Mouse (Mus musculus) embryo, embryonic 10 days (tissue): ENCODE measurements around the gene Rinl.
A peak's percentile ranks its signal among the peaks of the same experiment; 100 is the strongest.

ENCODE experiments used
- DNase-seq: peaks from one replicate; pipeline ENCODE4 v3.0.0-alpha.2; 2015; ENCODE audit warnings: low spot score

Rinl gene

DNA sequence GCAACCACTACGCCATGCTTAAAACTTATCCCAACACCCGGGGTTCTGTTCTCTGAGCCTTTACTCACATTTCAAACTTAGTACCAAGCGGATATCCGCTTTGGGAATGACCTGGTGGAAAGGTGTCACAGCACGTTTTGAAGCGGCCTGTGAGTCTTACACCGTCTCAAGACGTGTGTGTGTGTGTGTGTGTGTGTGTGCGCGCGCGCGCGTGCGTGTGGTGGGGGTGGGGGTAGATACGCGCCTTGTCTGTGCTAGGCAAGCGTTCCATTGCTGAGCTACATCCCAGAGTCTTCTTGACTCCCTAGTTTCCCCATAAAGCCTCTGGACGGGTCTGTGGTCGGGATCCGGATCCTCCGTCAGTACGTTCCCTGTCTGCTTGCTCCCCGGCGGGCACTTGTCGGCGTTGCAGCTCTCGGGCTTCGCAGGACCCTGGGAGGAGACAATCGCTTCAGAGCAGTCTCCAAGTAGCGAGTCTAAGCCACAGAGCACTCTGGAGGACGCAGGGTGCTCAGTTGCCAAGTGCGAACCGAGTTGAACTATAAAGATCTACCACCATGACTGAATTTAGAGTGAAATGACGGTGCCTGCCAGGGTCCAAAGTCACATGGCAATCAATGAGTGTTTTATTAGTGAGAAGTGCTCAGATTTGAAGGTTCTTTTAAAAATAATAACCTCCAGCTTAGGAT, 20.8 kb downstream of the Rinl start:
- DNase-seq: peak; percentile 74

DNA sequence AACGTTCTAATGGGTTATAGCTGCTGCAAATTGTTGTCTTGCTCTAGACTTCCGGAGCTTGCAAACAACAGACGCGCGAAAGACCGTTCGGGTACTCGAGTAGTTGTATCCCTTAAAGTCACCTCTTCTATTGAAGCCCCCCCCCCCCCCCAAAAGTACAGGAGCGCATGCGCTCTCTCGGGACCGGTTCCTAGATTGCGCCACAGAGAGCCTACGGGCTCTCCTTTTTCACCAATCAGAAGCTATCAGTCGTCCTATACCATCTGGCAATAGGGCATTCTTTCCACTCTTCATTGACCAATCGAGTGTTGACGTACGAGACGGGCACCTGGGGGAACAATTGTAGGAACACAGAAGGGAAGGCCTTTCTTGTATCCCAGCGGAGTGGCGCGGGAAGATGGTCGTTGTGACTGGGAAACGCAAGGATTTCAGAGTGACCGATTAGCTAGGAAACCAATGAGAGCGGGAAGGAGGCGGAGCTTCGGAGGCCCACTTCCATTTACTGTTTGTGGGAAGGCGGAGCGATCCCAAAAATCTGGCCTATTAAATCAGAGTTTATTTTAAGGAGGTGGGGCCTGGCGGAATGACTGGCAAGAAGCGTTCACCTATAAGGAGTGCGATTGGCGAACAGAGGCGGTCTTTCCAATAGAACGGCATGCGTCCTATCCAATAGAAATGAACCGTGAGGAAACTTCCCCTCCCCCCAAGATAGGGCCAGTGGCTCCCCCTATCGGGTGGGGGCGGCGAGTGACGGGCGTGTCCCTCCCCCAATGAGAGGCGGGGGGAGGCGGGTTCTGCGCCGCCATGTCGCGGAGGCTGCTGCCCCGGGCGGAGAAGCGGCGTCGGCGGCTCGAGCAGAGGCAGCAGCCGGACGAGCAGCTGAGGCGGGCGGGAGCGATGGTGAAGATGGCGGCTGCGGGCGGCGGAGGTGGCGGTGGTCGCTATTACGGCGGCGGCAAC, 21.6 kb downstream of the Rinl start:
- DNase-seq: peak; percentile 99

DNA sequence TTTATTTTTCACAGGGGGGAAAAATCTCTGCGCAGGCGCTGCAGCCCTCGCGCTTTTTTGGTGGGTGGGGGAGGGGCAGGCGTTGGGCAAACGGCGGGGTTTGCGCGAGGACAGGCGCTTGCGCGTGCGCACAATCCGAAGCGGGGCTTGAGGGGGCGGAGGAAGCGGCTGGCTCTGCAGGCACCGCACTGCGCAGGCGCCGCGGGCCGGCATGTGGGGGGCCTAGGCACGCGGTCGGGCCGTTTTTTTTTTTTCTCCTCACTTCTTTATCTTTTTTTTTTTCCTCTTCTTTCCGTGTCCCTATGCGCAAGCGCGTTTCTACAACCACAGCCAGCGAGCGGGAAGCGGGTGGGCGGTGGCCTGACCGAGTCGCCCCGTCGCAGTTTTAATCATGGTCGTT, 22.5 kb downstream of the Rinl start:
- peak; percentile 95 for DNase-seq

DNA sequence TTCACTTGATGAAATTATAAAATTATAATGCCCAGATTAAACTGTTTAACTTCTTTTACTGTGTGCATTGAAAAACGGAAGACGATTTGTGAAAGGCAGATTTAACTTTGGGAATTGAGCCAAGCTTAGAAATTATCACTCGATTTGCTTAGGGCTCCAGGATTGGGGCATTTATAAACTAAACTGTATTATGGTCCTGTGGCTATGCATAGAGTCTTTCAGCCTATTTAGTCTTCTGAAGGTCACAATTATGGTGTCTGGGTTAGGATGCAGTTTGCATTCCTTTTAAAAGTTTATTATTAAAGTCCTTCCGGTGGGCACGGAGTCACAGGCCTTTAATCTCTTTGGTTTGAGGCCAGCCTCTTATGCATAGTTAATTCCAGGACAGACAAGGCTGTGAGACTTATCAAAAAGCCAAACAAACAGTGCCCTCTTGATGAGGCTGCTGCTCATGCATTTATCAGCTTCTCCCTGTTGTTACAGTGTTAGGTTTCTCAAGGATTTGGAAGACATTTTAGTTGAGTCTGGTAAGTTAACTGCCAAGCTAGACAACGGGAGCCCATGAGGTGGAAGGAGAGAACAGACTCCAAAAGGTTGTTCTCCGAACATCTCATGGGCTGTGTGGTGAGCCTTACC, 23.0 kb downstream of the Rinl start:
- DNase-seq: no peak

DNA sequence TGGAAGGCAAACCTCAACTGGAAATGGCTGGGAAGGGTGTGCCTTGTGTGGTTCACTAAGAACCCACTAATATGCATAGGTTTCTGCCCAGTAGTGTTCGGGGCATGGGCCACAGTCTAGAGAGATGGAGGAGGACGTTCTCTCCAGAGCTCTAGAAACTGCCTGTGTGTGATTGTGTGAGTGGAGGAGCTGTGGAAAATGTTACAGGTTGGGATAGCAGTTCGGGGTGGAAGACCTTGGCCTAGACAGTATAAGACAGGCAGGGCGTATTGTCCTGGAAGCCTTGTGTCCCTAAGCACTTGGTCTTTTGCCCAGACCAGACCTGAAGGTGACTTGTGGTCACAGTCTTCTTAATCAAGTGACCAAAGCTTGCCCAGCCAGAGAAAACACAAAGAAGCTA, 23.7 kb downstream of the Rinl start:
- DNase-seq: no peak

DNA sequence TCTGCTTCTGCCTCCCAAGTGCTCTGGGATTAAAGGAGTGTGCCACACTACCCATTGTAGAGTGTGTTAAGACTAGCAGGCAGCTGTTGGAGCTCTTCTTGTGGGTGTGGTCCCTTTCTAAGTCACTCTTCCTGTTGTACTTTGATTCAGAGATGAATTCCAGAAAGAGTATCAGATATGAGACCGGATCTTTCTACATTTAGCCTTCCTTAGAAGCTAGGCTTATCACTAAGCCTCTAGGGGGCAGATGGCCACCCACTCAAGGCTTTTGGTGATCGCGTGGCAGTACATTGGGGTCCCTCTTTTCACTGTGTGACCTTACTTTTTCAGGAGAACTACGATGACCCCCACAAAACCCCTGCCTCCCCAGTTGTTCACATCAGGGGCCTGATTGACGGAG, 24.2 kb downstream of the Rinl start:
- DNase-seq: no peak

DNA sequence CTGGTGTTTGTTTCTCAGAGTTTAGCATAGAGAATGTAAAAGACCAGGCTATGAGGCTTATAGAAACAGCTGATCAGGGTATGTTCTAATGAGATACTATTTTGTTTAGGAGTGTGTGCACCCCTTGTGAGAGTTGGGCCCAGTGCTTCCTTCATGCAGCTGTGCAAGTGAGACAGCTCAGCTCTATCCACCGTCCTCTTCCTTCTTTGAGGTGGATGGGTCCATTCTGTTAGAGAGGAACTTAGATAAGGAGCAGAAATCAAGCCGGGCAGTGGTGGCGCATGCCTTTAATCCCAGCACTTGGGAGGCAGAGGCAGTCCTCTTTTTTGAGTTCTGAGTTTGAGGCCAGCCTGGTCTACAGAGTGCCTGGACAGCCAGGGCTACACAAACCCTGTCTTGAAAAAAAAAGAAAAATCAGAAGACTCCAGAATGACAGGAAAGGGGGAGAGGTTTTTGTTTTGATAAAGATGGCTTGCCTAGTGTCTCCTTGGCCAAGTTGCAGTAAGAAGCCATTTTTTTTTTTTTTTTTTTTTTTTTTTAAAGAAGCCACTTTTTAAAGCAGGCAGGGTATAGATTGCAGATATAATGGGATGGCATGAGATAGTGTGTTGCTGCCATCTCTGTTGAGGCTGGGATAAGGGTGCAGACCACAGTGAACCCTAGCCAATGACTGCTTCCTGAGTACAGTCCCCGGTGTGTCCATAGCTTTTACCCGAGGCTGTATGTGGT, 25.7 kb downstream of the Rinl start:
- no peak for DNase-seq

DNA sequence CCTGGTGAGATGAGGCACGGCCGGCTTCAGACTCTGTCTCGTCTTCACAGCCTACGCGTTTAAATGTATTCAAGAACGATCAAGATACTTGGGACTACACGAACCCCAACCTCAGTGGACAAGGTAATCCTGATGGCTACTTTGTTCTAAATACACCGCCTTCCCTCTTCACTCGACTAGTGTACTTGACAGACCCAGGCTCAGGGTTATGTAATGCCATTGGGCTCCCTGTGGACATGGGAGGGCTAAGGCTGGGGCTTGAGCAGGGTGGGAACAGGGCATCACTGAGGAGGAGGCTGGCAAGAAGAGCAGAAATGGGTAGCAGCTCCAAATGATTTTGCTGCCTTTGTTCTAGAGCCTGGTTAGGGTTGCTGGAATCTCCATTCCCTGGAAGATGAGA, 26.5 kb downstream of the Rinl start:
- DNase-seq: no peak

DNA sequence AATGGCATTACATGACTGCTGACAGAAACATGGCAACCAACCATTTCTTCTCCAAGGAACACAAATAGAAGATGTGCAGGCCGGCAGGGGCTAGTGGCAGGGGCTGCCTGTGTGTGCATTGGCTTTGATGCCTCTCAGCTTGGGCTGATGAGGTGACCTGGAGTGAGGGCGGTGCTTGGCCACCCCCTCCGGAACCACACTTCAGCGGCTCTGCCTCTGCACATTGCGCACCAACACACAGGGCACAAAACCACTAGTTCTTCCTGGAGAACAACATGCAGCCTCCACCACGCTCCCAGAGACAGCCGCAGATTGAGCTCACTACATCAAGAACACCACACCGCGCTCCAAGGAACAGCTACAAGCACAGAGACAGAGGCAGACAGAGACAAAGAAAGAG, 27.4 kb downstream of the Rinl start:
- DNase-seq: peak; percentile 8

DNA sequence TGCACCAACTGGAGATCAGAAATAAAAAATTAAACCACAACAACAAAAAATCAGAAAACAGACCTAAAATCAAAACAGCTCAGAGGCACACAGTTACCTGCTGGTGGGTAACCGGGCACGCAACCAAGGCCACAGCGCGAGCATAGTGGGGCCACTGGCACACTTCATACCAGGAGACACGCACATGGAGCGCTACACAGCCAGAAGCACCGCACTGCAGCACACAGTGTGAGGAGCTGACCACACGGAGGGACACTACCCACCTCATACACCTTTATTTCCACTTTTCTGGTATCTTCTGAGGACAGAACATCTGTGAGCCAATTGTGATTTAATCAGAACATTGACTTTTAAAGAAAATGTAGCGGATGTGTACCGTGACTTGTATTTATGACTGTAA, 28.2 kb downstream of the Rinl start:
- DNase-seq: peak; percentile 9

DNA sequence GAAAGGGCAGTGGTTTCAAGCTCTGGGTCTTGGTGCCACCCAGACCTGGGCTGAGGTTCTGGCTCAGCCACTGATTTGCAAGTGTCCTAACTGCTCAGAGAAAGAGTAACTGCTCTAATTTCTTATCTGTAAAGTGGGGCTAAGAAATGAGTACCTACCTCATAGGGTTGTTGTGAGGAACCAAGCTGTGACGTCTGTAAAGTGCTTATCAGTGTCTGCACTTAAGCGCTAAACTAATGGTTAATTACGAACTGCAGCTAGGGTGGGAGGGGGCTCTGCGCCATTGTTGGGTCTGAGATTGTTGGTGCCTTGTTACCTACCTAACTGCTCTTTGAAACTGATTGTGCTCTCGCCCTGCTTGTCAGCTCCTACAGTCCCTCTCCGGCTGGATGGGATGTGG, 28.8 kb downstream of the Rinl start:
- DNase-seq: peak; percentile 24

DNA sequence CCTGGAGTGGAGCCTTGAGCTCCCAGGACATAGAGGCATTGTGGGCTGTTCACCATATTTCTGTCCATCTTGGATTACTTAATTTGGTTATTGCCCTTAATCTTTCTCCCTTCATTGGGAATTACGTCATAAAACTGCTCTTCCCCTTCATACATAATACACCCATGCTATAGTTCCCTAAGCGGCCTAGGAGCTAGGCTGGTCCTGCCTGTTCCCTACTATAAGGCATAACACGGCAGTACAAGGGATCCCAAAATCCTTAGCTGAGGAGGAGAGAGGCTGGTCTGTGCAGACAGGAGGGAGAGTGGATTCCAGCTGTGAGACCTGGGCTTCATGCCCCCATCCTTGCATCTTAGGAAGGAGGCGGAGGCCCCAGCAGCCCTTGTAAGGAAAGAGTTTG, 29.2 kb downstream of the Rinl start:
- DNase-seq: no peak

DNA sequence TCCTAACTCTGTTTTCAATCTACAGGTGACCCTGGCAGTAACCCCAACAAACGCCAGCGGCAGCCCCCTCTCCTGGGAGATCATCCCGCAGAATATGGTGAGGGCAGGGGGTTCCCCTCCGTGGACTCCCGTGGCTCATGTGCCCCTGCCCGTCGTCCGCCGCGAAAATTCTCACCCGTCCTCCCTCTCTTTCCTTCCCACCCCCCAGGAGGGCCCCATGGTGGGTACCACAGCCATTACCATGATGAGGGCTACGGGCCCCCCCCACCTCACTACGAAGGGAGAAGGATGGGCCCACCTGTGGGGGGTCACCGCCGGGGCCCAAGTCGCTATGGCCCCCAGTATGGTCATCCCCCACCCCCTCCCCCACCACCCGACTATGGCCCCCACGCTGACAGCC, 29.7 kb downstream of the Rinl start:
- no peak for DNase-seq

DNA sequence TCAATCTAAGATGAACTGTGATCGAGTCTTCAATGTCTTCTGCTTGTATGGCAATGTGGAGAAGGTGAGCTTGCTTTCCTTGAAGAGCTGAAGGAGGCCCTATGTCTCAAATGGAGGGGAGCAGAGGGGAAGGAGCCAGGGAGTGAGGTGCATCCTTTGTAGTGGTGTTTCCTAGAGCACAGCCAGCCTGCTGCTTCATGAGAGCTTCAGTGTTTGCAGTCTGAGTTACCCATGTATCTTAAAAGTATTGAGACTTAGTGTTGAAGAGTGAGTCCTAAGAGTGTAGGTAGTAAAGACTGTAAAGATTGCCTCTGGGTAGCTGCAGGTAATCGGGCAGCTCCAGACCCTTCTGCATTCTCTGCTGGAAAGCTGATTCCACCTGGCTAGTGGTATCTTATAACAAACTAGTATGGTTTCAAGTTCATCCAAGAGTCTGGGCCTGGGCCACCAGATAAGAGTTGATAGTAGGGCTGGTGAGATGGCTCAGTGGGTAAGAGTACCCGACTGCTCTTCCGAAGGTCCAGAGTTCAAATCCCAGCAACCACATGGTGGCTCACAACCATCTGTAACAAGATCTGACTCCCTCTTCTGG, 30.2 kb downstream of the Rinl start:
- DNase-seq: no peak

DNA sequence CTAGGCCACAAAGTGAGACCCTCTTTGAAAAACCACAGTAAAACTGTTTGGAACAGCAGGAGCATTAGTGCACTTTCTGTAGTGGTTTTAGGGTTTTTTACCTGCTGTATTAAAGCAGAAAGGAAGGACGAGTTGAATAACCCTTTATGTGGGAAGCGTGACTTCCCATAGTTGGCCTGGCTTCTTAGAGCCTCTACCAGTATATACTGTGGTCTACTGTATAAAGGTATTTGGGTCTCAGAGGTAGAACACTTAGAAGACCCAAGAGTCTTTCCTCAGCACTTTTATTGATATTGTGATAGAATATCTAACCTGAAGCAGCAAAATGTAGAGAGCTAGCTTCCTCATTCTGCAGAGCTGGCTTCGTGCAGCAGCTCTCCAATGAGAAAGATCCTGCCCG, 30.8 kb downstream of the Rinl start:
- no peak for DNase-seq

DNA sequence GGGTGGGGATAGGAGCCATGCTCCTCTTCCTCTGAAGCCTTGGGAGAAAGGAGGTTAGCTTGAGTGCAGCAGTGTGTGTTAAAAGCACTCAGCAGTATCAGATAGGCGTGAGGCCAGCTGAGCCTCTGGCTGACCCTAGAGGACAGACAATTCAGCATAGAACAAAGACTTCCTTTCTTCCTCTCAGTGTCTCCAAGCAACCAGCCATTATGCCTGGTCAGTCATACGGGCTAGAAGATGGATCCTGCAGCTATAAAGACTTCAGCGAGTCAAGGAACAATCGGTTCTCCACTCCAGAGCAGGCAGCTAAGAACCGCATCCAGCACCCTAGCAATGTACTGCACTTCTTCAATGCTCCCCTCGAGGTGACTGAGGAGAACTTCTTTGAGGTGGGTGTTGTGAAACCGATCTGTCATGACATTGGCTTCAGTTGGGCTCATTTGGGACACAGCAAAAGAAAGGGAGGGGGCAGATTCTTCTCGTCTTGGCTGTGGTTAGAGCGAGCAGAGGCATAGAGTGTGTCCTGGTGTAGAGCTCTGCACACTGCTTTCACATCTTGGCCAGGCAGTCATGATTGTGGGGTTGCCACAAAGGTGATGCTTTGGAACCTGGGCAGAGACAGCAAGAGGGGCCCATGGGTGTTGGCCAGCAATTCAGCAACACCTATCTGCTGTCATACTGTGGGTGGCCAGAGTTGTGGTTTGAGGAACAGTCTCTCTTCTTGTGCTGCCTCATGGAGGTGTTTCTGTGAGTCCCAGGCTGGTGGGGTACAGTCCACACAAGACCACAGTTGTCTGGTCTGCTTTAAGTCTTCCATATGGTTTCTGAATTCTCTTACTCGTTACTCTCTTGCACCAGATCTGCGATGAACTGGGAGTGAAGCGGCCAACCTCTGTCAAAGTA, 31.8 kb downstream of the Rinl start:
- DNase-seq: peak; percentile 80

DNA sequence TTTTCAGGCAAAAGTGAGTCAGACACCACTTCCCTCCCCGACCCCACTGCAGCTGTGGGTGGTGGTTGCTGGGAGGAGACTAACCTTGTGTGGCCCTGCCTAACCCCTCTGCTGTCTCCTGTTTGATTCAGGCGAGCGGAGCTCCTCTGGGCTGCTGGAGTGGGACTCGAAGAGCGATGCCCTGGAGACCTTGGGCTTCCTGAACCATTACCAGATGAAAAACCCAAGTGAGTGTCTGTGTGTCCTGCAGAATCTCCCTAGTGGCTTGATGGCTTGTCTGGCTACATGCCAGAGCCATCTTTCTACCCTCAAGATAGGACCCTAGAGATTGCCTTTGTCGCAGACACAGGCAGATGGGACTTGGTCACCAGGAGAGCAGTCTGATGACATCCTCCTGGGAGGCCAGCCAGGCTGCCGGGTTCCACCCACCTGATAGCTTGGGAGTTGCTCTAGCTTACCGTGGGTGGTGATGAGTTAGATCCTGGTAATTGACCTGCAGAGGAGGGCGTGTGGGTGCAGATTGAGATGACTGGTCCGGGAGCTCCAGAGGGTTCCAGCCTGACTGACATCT, 32.6 kb downstream of the Rinl start:
- DNase-seq: no peak

DNA sequence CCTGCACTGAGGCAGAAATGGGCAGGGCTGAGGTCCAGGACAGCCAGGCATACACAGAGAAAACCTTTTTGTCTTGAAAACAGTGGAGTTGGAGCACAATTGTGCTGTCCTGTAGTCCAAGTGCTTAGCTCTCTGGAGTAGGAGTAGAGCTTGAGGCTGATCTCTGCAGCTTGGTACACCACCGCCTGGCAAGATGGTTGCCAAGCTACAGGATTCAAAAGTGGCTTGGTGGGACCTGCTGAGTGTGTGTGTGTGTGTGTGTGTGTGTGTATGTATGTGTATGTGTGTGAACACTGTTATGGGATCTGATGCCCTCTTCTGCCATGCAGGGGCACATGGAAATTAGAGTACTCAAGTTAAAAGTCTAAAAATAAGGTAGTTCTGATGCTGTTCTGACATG, 33.8 kb downstream of the Rinl start:
- DNase-seq: no peak

DNA sequence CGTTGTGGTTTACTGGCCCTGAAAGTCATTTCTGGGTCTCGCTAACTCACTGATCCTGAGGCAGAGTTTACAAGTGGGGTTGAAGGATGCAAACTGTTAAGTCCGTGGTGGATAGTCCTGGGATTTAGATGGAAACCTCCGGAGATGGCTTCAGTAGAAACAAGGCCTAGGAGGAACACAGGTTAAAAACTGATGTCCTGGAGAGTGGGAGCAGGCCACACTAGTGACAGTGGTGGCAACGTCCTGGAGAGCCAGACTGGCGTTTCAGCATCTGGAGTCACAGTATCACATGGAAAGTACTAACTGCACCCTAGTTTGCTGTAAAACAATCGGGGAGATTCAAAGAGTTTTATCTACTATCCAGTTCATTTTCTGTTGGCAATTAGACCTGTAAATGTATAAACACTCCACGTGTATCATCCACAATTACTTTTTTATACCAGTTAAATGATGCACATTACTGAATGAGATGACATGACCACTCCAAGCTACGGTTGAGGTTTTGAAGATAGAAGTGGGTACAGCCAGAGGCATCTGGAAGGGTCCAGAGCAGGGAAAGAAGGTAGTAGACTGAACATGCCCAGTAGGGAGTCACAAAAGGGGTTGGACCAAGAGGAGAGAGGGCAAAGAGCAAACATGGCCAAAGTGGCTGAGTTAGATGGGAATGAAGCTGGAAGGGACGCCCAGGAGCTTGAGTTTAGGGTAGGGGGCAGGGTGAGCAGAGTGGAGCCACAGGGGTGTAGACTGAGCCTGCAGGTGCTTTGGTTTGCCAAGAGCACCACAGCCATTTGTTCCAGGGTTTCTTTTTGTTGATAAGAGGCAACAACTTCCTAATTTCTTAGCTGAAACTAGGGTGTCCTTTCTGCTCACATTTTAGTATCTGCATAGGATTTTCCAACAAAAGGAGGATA, 34.5 kb downstream of the Rinl start:
- peak; percentile 15 for DNase-seq
